Mouse (Mus musculus): ENCODE results near the gene Smim11. TPM values are rescaled to one million over a fixed set of nuclear protein-coding genes. Genes with fewer than 3 reads are reported as not detected.
A peak's percentile ranks its signal among the peaks of the same experiment; 100 is the strongest.

Gene Smim11
- polyA plus RNA-seq (2015; fragmentation: Nextera tagmentation; extraction: Ambion mirVana) = 119 and 122 TPM in 2 replicates

DNA sequence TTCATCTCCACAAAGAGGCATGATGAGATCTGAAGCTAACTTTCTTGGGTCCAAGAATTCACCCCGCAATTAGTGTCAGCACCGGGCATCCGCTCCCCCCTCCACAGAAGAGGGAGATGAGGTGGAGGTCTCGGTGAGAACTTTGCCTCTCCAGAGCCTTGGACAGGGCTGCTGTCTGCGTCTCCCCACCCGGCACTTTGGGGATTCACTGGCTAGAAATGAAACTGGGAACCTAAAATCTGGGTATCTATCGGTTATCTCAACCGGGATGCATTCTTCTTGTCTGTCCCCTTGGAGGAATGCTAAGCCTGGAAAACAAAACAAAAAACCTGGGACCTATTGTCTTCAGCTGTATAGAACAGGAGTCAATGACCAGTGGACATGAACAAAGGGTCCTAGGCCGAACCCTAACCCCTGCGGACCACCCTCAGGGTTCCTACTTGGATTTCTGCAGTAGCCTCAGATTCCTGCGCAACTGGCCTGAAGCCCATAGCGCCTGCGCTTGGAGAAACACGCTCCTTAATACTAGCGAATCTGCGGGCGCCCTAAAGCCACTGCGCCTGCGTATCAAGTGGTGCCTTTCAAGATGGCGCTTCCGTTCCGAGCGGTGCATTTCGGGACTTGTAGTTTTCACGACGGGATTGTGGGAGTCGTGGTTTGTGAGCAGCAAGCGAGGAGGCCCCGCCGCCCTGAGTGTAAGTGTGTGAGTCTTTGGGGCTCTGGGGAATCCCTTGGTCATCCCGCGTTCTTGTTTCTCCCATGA lies at the start of gene Smim11:
Gene Smim11 (plus strand): TSS at position 638 of the 763 bp plus-strand sequence.
- Histone ChIP-seq H3K4me3 (ENCODE audit: low read depth, low read length) (peak within 1 kb of the TSS; percentile 63), H3K9ac (ENCODE audit: low read length) (peak within 1 kb of the TSS; percentile 70), H3K36me3 (ENCODE audit: control insufficient read depth, insufficient read depth, low read length) (no peaks in the 10 kb centered on the region), H3K27me3 (ENCODE audit: control insufficient read depth, insufficient read depth, low read length) (no peaks in the 10 kb centered on the region), H3K4me2 (replicated peaks; ENCODE audit: low read depth) (peak within 1 kb of the TSS; percentile 83), H3K9me3 (ENCODE audit: control insufficient read depth, low read length) (no peaks in the 10 kb centered on the region), H3K4me1 (replicated peaks; ENCODE audit: control insufficient read depth, insufficient read depth) (peaks cover 2% of the 10 kb centered on the region; the same call in 1 of the 2 replicates), H3K27ac (replicated peaks) (peak within 1 kb of the TSS; percentile 71)
- peak; percentile 96 for DNase-seq (ENCODE audit: low spot score)
- 10% methylated on average over 32 of the region's 32 CpGs for WGBS
- ATAC-seq (ENCODE audit: low FRiP score, low TSS enrichment) = peak; percentile 93
- TF ChIP-seq EP300 (optimal IDR thresholded peaks at IDR 0.05) = no peak
- no peak for TF ChIP-seq CTCF (IDR thresholded peaks at IDR 0.05; ENCODE audit: low read depth)

DNA sequence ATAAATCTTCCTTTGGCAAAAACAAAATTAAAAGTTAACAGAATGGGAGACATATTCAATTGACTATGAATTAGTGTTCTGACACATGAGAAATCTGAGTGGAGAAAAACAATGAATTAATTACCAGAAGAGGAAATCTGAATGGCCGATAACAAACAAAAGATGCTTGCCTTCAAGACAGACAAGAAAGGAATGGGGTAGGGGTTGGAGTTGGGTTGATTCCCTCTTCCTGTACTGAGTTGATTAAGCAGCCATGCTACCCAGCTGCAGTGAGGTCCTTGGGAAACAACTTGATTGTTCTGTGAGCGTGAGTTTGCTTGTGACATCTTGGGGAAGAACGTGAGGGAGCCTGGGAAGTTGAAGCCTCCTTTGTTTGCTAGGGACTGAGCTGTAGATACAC lies 46.8 kb upstream of the Smim11 start:
- Histone ChIP-seq H3K4me3 (ENCODE audit: low read depth, low read length) (no peak overlapping the region), H3K9ac (ENCODE audit: low read length) (no peak overlapping the region), H3K27me3 (ENCODE audit: control insufficient read depth, insufficient read depth, low read length) (no peaks in the 10 kb centered on the region), H3K9me3 (ENCODE audit: control insufficient read depth, low read length) (no peaks in the 10 kb centered on the region), H3K4me1 (replicated peaks; ENCODE audit: control insufficient read depth, insufficient read depth) (no peaks in the 10 kb centered on the region), H3K27ac (replicated peaks) (no peak overlapping the region), H3K36me3 (ENCODE audit: control insufficient read depth, insufficient read depth, low read length) (no peaks in the 10 kb centered on the region), H3K4me2 (replicated peaks; ENCODE audit: low read depth) (no peak overlapping the region)
- 68% methylated on average over 3 of the region's 3 CpGs for WGBS
- ATAC-seq (ENCODE audit: low FRiP score, low TSS enrichment) (no peak), DNase-seq (ENCODE audit: low spot score) (no peak)
- no peak for TF ChIP-seq EP300 (optimal IDR thresholded peaks at IDR 0.05)
- TF ChIP-seq CTCF (IDR thresholded peaks at IDR 0.05; ENCODE audit: low read depth) = no peak

DNA sequence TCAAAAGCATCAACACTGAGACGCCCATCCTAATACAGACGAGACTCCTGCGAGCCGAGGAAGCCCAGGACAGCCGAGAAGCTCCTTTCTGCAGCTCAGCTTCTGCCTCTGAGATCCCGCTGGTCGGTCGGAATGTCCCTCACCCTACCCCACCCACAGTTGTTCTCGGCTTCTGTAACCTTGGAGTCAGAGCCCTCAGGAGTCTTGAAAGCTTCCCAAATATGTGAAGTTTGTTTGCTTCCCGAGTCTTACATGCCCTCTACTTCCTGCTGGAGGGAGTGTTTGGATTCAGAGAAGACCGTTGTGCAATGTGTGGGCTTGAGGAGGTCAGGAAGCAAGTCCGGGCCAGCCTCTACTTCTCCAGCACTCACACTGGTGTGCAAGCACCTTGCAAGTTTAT lies 33.2 kb upstream of the Smim11 start:
- H3K4me1 ChIP-seq (replicated peaks; ENCODE audit: control insufficient read depth, insufficient read depth) = no peaks in the 10 kb centered on the region
- no peak overlapping the region for H3K4me3 ChIP-seq (ENCODE audit: low read depth, low read length)
- no peak overlapping the region for H3K9ac ChIP-seq (ENCODE audit: low read length)
- peak; percentile 42; the same call in 1 of the 2 replicates for ATAC-seq (ENCODE audit: low FRiP score, low TSS enrichment)
- H3K27me3 ChIP-seq (ENCODE audit: control insufficient read depth, insufficient read depth, low read length) = no peaks in the 10 kb centered on the region
- WGBS = 39% methylated on average over 12 of the region's 12 CpGs
- DNase-seq (ENCODE audit: low spot score) = no peak
- H3K27ac ChIP-seq (replicated peaks) = no peak overlapping the region
- no peaks in the 10 kb centered on the region for H3K36me3 ChIP-seq (ENCODE audit: control insufficient read depth, insufficient read depth, low read length)
- H3K9me3 ChIP-seq (ENCODE audit: control insufficient read depth, low read length) = no peaks in the 10 kb centered on the region
- no peak overlapping the region for H3K4me2 ChIP-seq (replicated peaks; ENCODE audit: low read depth)
- TF ChIP-seq EP300 (optimal IDR thresholded peaks at IDR 0.05) (no peak), CTCF (IDR thresholded peaks at IDR 0.05; ENCODE audit: low read depth) (no peak)

DNA sequence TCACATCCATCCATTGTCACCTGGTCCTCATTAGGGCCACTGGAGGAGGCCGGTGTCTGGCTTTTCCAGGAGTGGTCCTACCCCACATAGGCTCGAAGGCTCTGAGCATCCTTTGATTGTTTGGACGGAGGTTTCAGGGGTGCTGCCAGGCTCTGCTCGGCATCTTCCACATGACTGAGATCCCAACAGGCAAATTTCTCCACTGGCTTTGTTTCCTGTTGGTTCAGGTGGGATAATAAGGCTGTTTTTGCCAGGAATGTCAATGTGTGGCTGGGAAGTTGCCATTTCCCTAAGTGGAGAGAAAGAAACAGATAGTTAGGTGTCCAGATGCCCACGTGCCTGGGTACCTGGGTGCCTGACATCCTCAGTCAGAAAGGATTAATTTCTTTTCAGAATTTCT lies 26.6 kb upstream of the Smim11 start:
- Histone ChIP-seq H3K36me3 (ENCODE audit: control insufficient read depth, insufficient read depth, low read length) (no peaks in the 10 kb centered on the region), H3K9ac (ENCODE audit: low read length) (no peak overlapping the region), H3K4me3 (ENCODE audit: low read depth, low read length) (no peak overlapping the region), H3K27me3 (ENCODE audit: control insufficient read depth, insufficient read depth, low read length) (no peaks in the 10 kb centered on the region), H3K4me2 (replicated peaks; ENCODE audit: low read depth) (no peak overlapping the region), H3K9me3 (ENCODE audit: control insufficient read depth, low read length) (no peaks in the 10 kb centered on the region), H3K4me1 (replicated peaks; ENCODE audit: control insufficient read depth, insufficient read depth) (no peaks in the 10 kb centered on the region), H3K27ac (replicated peaks) (no peak overlapping the region)
- ATAC-seq (ENCODE audit: low FRiP score, low TSS enrichment) = no peak
- 91% methylated on average over 5 of the region's 5 CpGs for WGBS
- DNase-seq (ENCODE audit: low spot score) = no peak
- TF ChIP-seq EP300 (optimal IDR thresholded peaks at IDR 0.05) (no peak), CTCF (IDR thresholded peaks at IDR 0.05; ENCODE audit: low read depth) (no peak)

DNA sequence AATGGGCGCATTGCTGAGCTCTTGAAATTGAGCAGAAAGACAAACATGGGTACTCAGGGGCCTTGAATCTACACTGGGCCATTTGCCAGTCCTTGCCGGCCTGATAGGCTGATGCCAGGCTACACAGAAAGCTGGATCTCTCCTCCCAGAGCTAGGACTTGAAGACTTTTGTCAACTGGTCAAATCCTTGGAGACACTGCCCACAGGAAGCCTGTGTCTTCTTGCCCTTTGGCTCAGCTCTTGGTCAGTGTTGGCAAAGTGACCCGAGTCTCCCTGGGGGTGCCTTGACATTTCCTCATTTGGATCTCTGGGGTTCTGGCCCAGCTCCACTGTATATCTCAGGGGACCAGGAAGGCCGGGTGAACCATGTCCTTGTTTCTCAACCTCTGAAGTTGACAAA lies 25.6 kb upstream of the Smim11 start:
- DNase-seq (ENCODE audit: low spot score) = no peak
- no peak for ATAC-seq (ENCODE audit: low FRiP score, low TSS enrichment)

DNA sequence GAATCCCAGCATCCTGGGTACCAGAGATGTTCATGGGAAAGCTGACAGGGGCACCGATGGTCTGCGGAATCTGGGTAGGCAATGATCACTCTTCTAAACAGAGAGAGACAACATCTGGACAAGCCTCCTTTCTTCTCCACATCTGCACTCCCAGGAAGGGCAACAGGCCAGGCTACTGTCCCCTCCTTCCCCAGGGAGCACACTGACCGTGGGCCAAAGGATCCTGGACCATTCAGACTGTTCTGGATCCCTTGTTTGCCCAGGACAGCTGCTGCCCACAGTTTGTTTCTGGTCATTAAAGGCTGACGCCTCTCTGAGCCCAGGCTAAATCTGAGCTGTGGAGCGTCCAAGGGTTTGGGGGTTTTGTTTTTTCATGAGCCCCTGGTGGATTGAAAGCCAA lies 18.4 kb upstream of the Smim11 start:
- Histone ChIP-seq H3K4me1 (replicated peaks; ENCODE audit: control insufficient read depth, insufficient read depth) (no peaks in the 10 kb centered on the region), H3K27me3 (ENCODE audit: control insufficient read depth, insufficient read depth, low read length) (no peaks in the 10 kb centered on the region)
- DNase-seq (ENCODE audit: low spot score) = no peak

More for the DNA sequence above, 25.6 kb upstream of the Smim11 start:
- Histone ChIP-seq H3K9me3 (ENCODE audit: control insufficient read depth, low read length) (no peaks in the 10 kb centered on the region), H3K9ac (ENCODE audit: low read length) (no peak overlapping the region), H3K4me3 (ENCODE audit: low read depth, low read length) (no peak overlapping the region), H3K4me2 (replicated peaks; ENCODE audit: low read depth) (no peak overlapping the region), H3K27me3 (ENCODE audit: control insufficient read depth, insufficient read depth, low read length) (no peaks in the 10 kb centered on the region), H3K4me1 (replicated peaks; ENCODE audit: control insufficient read depth, insufficient read depth) (no peaks in the 10 kb centered on the region), H3K27ac (replicated peaks) (no peak overlapping the region), H3K36me3 (ENCODE audit: control insufficient read depth, insufficient read depth, low read length) (no peaks in the 10 kb centered on the region)
- TF ChIP-seq CTCF (IDR thresholded peaks at IDR 0.05; ENCODE audit: low read depth) (no peak), EP300 (optimal IDR thresholded peaks at IDR 0.05) (no peak)
- WGBS = 73% methylated on average over 4 of the region's 4 CpGs

More for the DNA sequence above, 18.4 kb upstream of the Smim11 start:
- TF ChIP-seq CTCF (IDR thresholded peaks at IDR 0.05; ENCODE audit: low read depth) = no peak
- TF ChIP-seq EP300 (optimal IDR thresholded peaks at IDR 0.05) = no peak
- 80% methylated on average over 5 of the region's 5 CpGs for WGBS
- Histone ChIP-seq H3K36me3 (ENCODE audit: control insufficient read depth, insufficient read depth, low read length) (no peaks in the 10 kb centered on the region), H3K4me2 (replicated peaks; ENCODE audit: low read depth) (no peak overlapping the region), H3K9ac (ENCODE audit: low read length) (no peak overlapping the region), H3K4me3 (ENCODE audit: low read depth, low read length) (no peak overlapping the region), H3K27ac (replicated peaks) (no peak overlapping the region), H3K9me3 (ENCODE audit: control insufficient read depth, low read length) (no peaks in the 10 kb centered on the region)
- no peak for ATAC-seq (ENCODE audit: low FRiP score, low TSS enrichment)

Data from stomach, postnatal 0 days (tissue).